Mouse (Mus musculus): ENCODE measurements around the gene Rab21. TPM values are rescaled to one million over a fixed set of nuclear protein-coding genes. Genes with fewer than 3 reads are reported as not detected.

Gene Rab21
- polyA plus RNA-seq (2014; fragmentation: Illumina TruSeq; extraction: RNeasy Lipid Tissue Mini Kit (QIAGEN cat#74804); ENCODE audit: insufficient read depth, low read depth, low replicate concordance), result 27.7 TPM

GRCm38 (mm10) chr10:115315473-115316171 is at the start of gene Rab21:
Rab21 (minus strand) TSS chr10:115315594.

GRCm38 (mm10) chr10:115361840-115362622 is 46.6 kb upstream of the Rab21 start, which contains the start of gene Tmem19:
Tmem19 (minus strand) TSS chr10:115362501.

GRCm38 (mm10) chr10:115251088-115251934 is 64.1 kb downstream of the Rab21 start, which contains the start of gene Tbc1d15:
Tbc1d15 (minus strand) TSS chr10:115251467.

Other genes starting within 250 kb of the Rab21 start
- gene Tph2, start 130.6 kb downstream of the Rab21 start, polyA plus RNA-seq (2014; fragmentation: Illumina TruSeq; extraction: RNeasy Lipid Tissue Mini Kit (QIAGEN cat#74804); ENCODE audit: insufficient read depth, low read depth, low replicate concordance), result not detected
- gene Tbc1d15, start 64.1 kb downstream of the Rab21 start, polyA plus RNA-seq (2014; fragmentation: Illumina TruSeq; extraction: RNeasy Lipid Tissue Mini Kit (QIAGEN cat#74804); ENCODE audit: insufficient read depth, low read depth, low replicate concordance), result 18.0 TPM
- gene Tmem19, start 46.9 kb upstream of the Rab21 start, polyA plus RNA-seq (2014; fragmentation: Illumina TruSeq; extraction: RNeasy Lipid Tissue Mini Kit (QIAGEN cat#74804); ENCODE audit: insufficient read depth, low read depth, low replicate concordance), result 12.6 TPM
- 5.3 TPM for gene Thap2, start 68.8 kb upstream of the Rab21 start, polyA plus RNA-seq (2014; fragmentation: Illumina TruSeq; extraction: RNeasy Lipid Tissue Mini Kit (QIAGEN cat#74804); ENCODE audit: insufficient read depth, low read depth, low replicate concordance)
- gene Zfc3h1, start 69.4 kb upstream of the Rab21 start, polyA plus RNA-seq (2014; fragmentation: Illumina TruSeq; extraction: RNeasy Lipid Tissue Mini Kit (QIAGEN cat#74804); ENCODE audit: insufficient read depth, low read depth, low replicate concordance), result 19.7 TPM

Measured in lung, adult 10 weeks (tissue).